Comparison of ENCODE assay signal across 25 mouse cellular contexts in the genomic region with DNA sequence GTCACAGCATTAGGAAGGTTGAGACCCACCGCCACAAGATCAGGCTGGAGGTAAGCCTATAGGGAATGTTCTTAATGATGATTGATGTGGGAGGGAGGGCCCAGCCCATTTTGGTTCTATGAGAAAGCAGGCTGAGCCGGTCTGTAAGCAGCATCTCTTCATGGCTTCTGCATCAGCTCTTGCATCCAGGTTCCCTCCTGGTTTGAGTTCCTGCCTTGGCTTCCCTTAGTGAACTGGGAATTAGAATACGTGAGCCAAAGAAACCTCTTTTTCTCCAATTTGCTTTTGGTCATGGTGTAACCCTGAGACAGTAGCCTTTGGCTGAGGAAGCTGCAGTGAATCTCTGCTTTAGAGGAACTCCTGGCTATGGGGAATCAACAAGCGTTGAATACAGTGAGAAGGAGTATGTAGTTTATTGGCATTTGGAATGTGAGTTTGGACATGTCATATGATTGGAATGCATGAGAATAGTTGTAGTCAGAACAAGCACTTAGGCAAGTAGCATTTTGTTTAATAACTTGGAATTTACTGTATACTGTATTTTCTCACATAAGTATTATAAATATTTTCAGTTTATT. TPM values are rescaled to one million over a fixed set of nuclear protein-coding genes. Genes with fewer than 3 reads are reported as not detected.
A peak's percentile ranks its signal among the peaks of the same experiment; 100 is the strongest.
DNase-seq lines count a peak whose midpoint lies in the region; ATAC-seq and TF ChIP-seq lines count a peak whose summit lies in the region.
"Had no signal": no experiment of that assay in that cellular context is flagged by ENCODE, and none has a peak within 500 bp of the region (broad histone marks: within the 10 kb centered on the region; RNA-seq: fewer than 3 reads in every experiment).

No protein-coding gene starts in this region.

- TF ChIP-seq POLR2A in myocyte (IDR thresholded peaks at IDR 0.05; ENCODE audit: insufficient read length, low read depth): no peak

- no peak overlapping the region for H3ac ChIP-seq in myocyte (ENCODE audit: control insufficient read depth, insufficient read length)

- DNase-seq in heart, adult 11 months: no peak
- DNase-seq in lung, postnatal 0 days (ENCODE audit: low spot score): peak; percentile 34
- DNase-seq in lung, postnatal 4 days: no peak
- DNase-seq in Muller cell, postnatal 12 days (ENCODE audit: inconsistent ontology term): peak; percentile 62
- DNase-seq in forebrain, embryonic 10.5 days (ENCODE audit: extremely low spot score, low spot score): no peak
- DNase-seq: adrenal gland, postnatal 25 days; cerebellum, adult 8-10 months; embryo, embryonic 11 days; gastrocnemius, postnatal 10 days; heart, postnatal 4 days; kidney, adult 2 months; layer of hippocampus, postnatal 36 days; lung, embryonic 14.5 days; thymus, adult 18-20 months; thymus, postnatal 25 days had no signal

- no peak for ATAC-seq in heart, embryonic 12.5 days (ENCODE audit: insufficient number of reproducible peaks, low FRiP score)
- no peak; the same call in 1 of the 2 replicates for ATAC-seq in lung, postnatal 0 days
- ATAC-seq: forebrain, embryonic 13.5 days; midbrain, embryonic 16.5 days had no signal

- H3K4me1 ChIP-seq in heart, embryonic 12.5 days (replicated peaks): peaks cover 10% of the 10 kb centered on the region
- 0 out of 2 replicates have a peak, but pooled peaks cover 3% of the 10 kb centered on the region for H3K4me1 ChIP-seq in lung, postnatal 0 days (ENCODE audit: insufficient read depth, low read depth, low read length)
- H3K4me1 ChIP-seq in forebrain, embryonic 10.5 days: no peaks in the 10 kb centered on the region
- H3K4me1 ChIP-seq: forebrain, embryonic 13.5 days; liver, embryonic 15.5 days had no signal

- TF ChIP-seq CTCF in lung, postnatal 0 days (IDR thresholded peaks at IDR 0.05): no peak

- no peak overlapping the region for H3K9ac ChIP-seq in heart, embryonic 12.5 days
- no peak overlapping the region for H3K9ac ChIP-seq in lung, postnatal 0 days (replicated peaks; ENCODE audit: low read depth)
- H3K9ac ChIP-seq: embryonic facial prominence, embryonic 13.5 days; forebrain, embryonic 13.5 days; liver, embryonic 15.5 days; lung, embryonic 14.5 days; neural tube, embryonic 13.5 days had no signal

- H3K27me3 ChIP-seq in heart, embryonic 12.5 days (replicated peaks): no peaks in the 10 kb centered on the region
- no peaks in the 10 kb centered on the region for H3K27me3 ChIP-seq in lung, postnatal 0 days (replicated peaks; ENCODE audit: insufficient read depth, low read length)
- no peaks in the 10 kb centered on the region for H3K27me3 ChIP-seq in myocyte (ENCODE audit: control insufficient read depth, insufficient read depth, insufficient read length)
- H3K27me3 ChIP-seq in forebrain, embryonic 10.5 days (ENCODE audit: poor library complexity, severe bottlenecking): no peaks in the 10 kb centered on the region
- H3K27me3 ChIP-seq: embryonic facial prominence, embryonic 13.5 days; forebrain, embryonic 13.5 days; hindbrain, embryonic 13.5 days; liver, embryonic 15.5 days; neural tube, embryonic 13.5 days had no signal

- no peak overlapping the region for H3K4me2 ChIP-seq in heart, embryonic 12.5 days
- H3K4me2 ChIP-seq in lung, postnatal 0 days (replicated peaks; ENCODE audit: low read depth, low read length): no peak overlapping the region
- peak overlapping the region; percentile 43 for H3K4me2 ChIP-seq in myocyte (ENCODE audit: low read depth)
- H3K4me2 ChIP-seq: embryonic facial prominence, embryonic 13.5 days; forebrain, embryonic 13.5 days; hindbrain, embryonic 13.5 days; liver, embryonic 15.5 days; lung, embryonic 14.5 days; midbrain, embryonic 11.5 days; neural tube, embryonic 13.5 days had no signal

- H3K79me2 ChIP-seq in myocyte (ENCODE audit: control insufficient read depth, insufficient read depth): peaks cover 91% of the 10 kb centered on the region

- 70% methylated on average over 4 of the region's 4 CpGs for WGBS in heart, embryonic 12.5 days
- 68% methylated on average over 4 of the region's 4 CpGs for WGBS in lung, postnatal 0 days
- WGBS in forebrain, embryonic 10.5 days: 86% methylated on average over 4 of the region's 4 CpGs

- no peaks in the 10 kb centered on the region for H3K9me3 ChIP-seq in heart, embryonic 12.5 days (replicated peaks)
- H3K9me3 ChIP-seq in lung, postnatal 0 days (ENCODE audit: low read length): no peaks in the 10 kb centered on the region
- no peaks in the 10 kb centered on the region for H3K9me3 ChIP-seq in forebrain, embryonic 10.5 days
- H3K9me3 ChIP-seq: embryonic facial prominence, embryonic 13.5 days; forebrain, embryonic 13.5 days; G1E; hindbrain, embryonic 13.5 days; liver, embryonic 15.5 days; neural tube, embryonic 13.5 days had no signal

- H3K27ac ChIP-seq in heart, embryonic 12.5 days (ENCODE audit: poor library complexity, severe bottlenecking): 0 out of 2 replicates have a peak overlapping the region, but pooled peaks have one; percentile 0
- H3K27ac ChIP-seq in lung, postnatal 0 days (ENCODE audit: low read length): no peak overlapping the region
- no peak overlapping the region for H3K27ac ChIP-seq in forebrain, embryonic 10.5 days
- H3K27ac ChIP-seq: embryonic facial prominence, embryonic 13.5 days; hindbrain, embryonic 13.5 days; liver, embryonic 15.5 days; neural tube, embryonic 13.5 days had no signal

- TF ChIP-seq EP300 in lung, postnatal 0 days (IDR thresholded peaks at IDR 0.05): no peak

- peaks cover 16% of the 10 kb centered on the region for H3K36me3 ChIP-seq in heart, embryonic 12.5 days
- H3K36me3 ChIP-seq in lung, postnatal 0 days (ENCODE audit: insufficient read depth, low read length): peaks cover 3% of the 10 kb centered on the region; the same call in 1 of the 2 replicates
- H3K36me3 ChIP-seq in myocyte (ENCODE audit: control insufficient read depth, insufficient read depth): peaks cover 12% of the 10 kb centered on the region
- peaks cover 71% of the 10 kb centered on the region for H3K36me3 ChIP-seq in forebrain, embryonic 10.5 days (replicated peaks)

- H3K4me3 ChIP-seq in heart, embryonic 12.5 days: no peak overlapping the region
- no peak overlapping the region for H3K4me3 ChIP-seq in lung, postnatal 0 days (ENCODE audit: low read depth, low read length)
- no peak overlapping the region for H3K4me3 ChIP-seq in myocyte
- no peak overlapping the region for H3K4me3 ChIP-seq in forebrain, embryonic 10.5 days
- H3K4me3 ChIP-seq: embryonic facial prominence, embryonic 13.5 days; forebrain, embryonic 13.5 days; hindbrain, embryonic 13.5 days; liver, embryonic 15.5 days; neural tube, embryonic 13.5 days had no signal

TF ChIP-seq in myocyte, 11 proteins besides CTCF, POLR2A, EP300 and RAD21:
- TF ChIP-seq TCF3 (IDR thresholded peaks at IDR 0.05; ENCODE audit: insufficient read length, low read depth) (no peak), CEBPB (IDR thresholded peaks at IDR 0.05; ENCODE audit: insufficient read depth, poor library complexity, severe bottlenecking) (no peak), MYOG (IDR thresholded peaks at IDR 0.05; ENCODE audit: control insufficient read depth in 1 of 3, insufficient read depth in 1 of 3, insufficient read length in 2 of 3, low read depth in 2 of 3) (no peak), POLR2AphosphoS2 (IDR thresholded peaks at IDR 0.05; ENCODE audit: insufficient read length, low read depth) (no peak), SRF (IDR thresholded peaks at IDR 0.05; ENCODE audit: control insufficient read depth, insufficient read length, low read depth) (no peak), TCF12 (IDR thresholded peaks at IDR 0.05; ENCODE audit: insufficient read depth, poor library complexity, severe bottlenecking) (no peak), MAX (IDR thresholded peaks at IDR 0.05; ENCODE audit: low read depth) (no peak), E2F4 (IDR thresholded peaks at IDR 0.05; ENCODE audit: insufficient read depth) (no peak), REST (IDR thresholded peaks at IDR 0.05; ENCODE audit: insufficient read depth, insufficient read length) (no peak), USF1 (IDR thresholded peaks at IDR 0.05; ENCODE audit: low read depth) (no peak), MYOD1 (IDR thresholded peaks at IDR 0.05; ENCODE audit: control insufficient read depth in 1 of 3, insufficient read length in 2 of 3, low read depth in 2 of 3) (no peak)

RNA-seq across cellular contexts. Expression of a gene that starts 11.0 kb away (rescaled TPM):
- 48.9 and 59.4 TPM in 2 replicates for polyA plus RNA-seq in heart, embryonic 12.5 days (2016; fragmentation: Nextera tagmentation; extraction: Ambion mirVana)
- 34.4 and 35.4 TPM in 2 replicates for polyA plus RNA-seq in lung, postnatal 0 days (2015; fragmentation: Nextera tagmentation; extraction: Ambion mirVana)
- 56.4 TPM for polyA plus RNA-seq in myocyte (2012; fragmentation: generic; extraction: Trizol)
- polyA plus RNA-seq in forebrain, embryonic 10.5 days (2016; fragmentation: Nextera tagmentation; extraction: Ambion mirVana): 136 and 142 TPM in 2 replicates

RNA-seq across cellular contexts. Expression of a gene that starts 37.7 kb away (rescaled TPM):
- polyA plus RNA-seq in heart, embryonic 12.5 days (2016; fragmentation: Nextera tagmentation; extraction: Ambion mirVana): 142 and 147 TPM in 2 replicates
- 135 and 139 TPM in 2 replicates for polyA plus RNA-seq in lung, postnatal 0 days (2015; fragmentation: Nextera tagmentation; extraction: Ambion mirVana)
- polyA plus RNA-seq in myocyte (2012; fragmentation: generic; extraction: Trizol): 72.8 TPM
- polyA plus RNA-seq in forebrain, embryonic 10.5 days (2016; fragmentation: Nextera tagmentation; extraction: Ambion mirVana): 169 and 173 TPM in 2 replicates

RNA-seq across cellular contexts. Expression of a gene that starts 37.7 kb away (rescaled TPM):
- 5.1 and 5.7 TPM in 2 replicates for polyA plus RNA-seq in heart, embryonic 12.5 days (2016; fragmentation: Nextera tagmentation; extraction: Ambion mirVana)
- polyA plus RNA-seq in lung, postnatal 0 days (2015; fragmentation: Nextera tagmentation; extraction: Ambion mirVana): 2.5 and 3.0 TPM in 2 replicates
- 3.5 TPM for polyA plus RNA-seq in myocyte (2012; fragmentation: generic; extraction: Trizol)
- 6.6 and 8.9 TPM in 2 replicates for polyA plus RNA-seq in forebrain, embryonic 10.5 days (2016; fragmentation: Nextera tagmentation; extraction: Ambion mirVana)

Comparison
In these comparisons a context has a peak if more than half of its experiments do, and no peak if none do; other contexts are left out.
1. DNase-seq: peak in lung, postnatal 0 days (single experiment) and Muller cell, postnatal 12 days (single experiment); none in heart, adult 11 months (single experiment), lung, postnatal 4 days (0 of 2) and forebrain, embryonic 10.5 days (single experiment).